Mouse (Mus musculus): ENCODE data around the gene Cyp1b1. TPM values are rescaled to one million over a fixed set of nuclear protein-coding genes. Genes with fewer than 3 reads are reported as not detected.

Gene Cyp1b1
- polyA plus RNA-seq (2012; rRNA removed), result 0.14 and 0.21 TPM in 2 replicates

GRCm38 (mm10) chr17:79714931-79715637 lies at the start of gene Cyp1b1:
Cyp1b1 (minus strand) TSS chr17:79715061.

Other genes starting within 250 kb of the Cyp1b1 start
- gene Rmdn2, start 103.2 kb downstream of the Cyp1b1 start, polyA plus RNA-seq (2012; rRNA removed), result 2.0 TPM in 2 replicates
- gene Atl2, start 181.1 kb upstream of the Cyp1b1 start, polyA plus RNA-seq (2012; rRNA removed), result 20.9 and 23.1 TPM in 2 replicates

Data from liver, embryonic 14 days (tissue).